Mouse (Mus musculus) forebrain, embryonic 15.5 days (tissue): ENCODE results near the gene Svop. TPM values are rescaled to one million over a fixed set of nuclear protein-coding genes. Genes with fewer than 3 reads are reported as not detected.

Source experiments
- ATAC-seq: fragments of 200-750 bp; cut with Nextera tagmentation; replicated peaks from 2 replicates; pipeline ENCODE4 v1.8.0; 2017; ENCODE audit warnings: mild to moderate bottlenecking, moderate TSS enrichment, moderate library complexity
- H3K27ac ChIP-seq: fragments of 300-500 bp; sonication (generic); replicated peaks from 2 replicates; pipeline ENCODE4 v1.5.1; 2015; ENCODE audit warnings: mild to moderate bottlenecking, inconsistent platforms
- H3K27me3 ChIP-seq: fragments of 300-500 bp; sonication (generic); 2 replicates; pipeline ENCODE4 v1.6.1; 2015; ENCODE audit warnings: inconsistent platforms
- H3K36me3 ChIP-seq: fragments of 300-500 bp; sonication (generic); 2 replicates; pipeline ENCODE4 v1.6.1; 2015; ENCODE audit warnings: mild to moderate bottlenecking, inconsistent platforms
- H3K4me1 ChIP-seq: fragments of 300-500 bp; sonication (generic); 2 replicates; pipeline ENCODE4 v1.6.1; 2015; ENCODE audit warnings: inconsistent platforms
- H3K4me2 ChIP-seq: fragments of 300-500 bp; sonication (generic); replicated peaks from 2 replicates; pipeline ENCODE4 v1.6.1; 2015; ENCODE audit warnings: mild to moderate bottlenecking, inconsistent platforms
- H3K4me3 ChIP-seq: fragments of 300-500 bp; sonication (generic); 2 replicates; pipeline ENCODE4 v1.5.1; 2015; ENCODE audit warnings: mild to moderate bottlenecking, inconsistent platforms
- H3K9ac ChIP-seq: fragments of 300-500 bp; sonication (generic); replicated peaks from 2 replicates; pipeline ENCODE4 v1.6.1; 2015; ENCODE audit warnings: mild to moderate bottlenecking, inconsistent platforms
- H3K9me3 ChIP-seq: fragments of 300-500 bp; sonication (generic); 2 replicates; pipeline ENCODE4 v1.6.1; 2016; ENCODE audit warnings: inconsistent platforms
- WGBS: fragments of 180-500 bp; shearing (Covaris S2); methylation state at CpG from one replicate; pipeline ENCODE4 v1.1.7; 2015; ENCODE audit warnings: mixed read lengths; 5-methylcytosine and 5-hydroxymethylcytosine counted together
- polyA plus RNA-seq: library from polyadenylated mRNA; unstranded; fragments of >200 nt; fragmentation: Nextera tagmentation; extraction: Ambion mirVana; gene quantifications from 2 replicates; pipeline ENCODE4 v1.2.1, GENCODE M21; 2015

Svop gene
- polyA plus RNA-seq, 1 experiment from 2014 or later, result 87.2 TPM

- Histone ChIP-seq H3K27ac (peak overlapping the region; percentile 86), H3K4me1 (peaks cover 23% of the 10 kb centered on the region), H3K9ac (peak overlapping the region; percentile 97), H3K4me2 (peak overlapping the region; percentile 85), H3K9me3 (no peaks in the 10 kb centered on the region), H3K4me3 (peak overlapping the region; percentile 88), H3K27me3 (no peaks in the 10 kb centered on the region), H3K36me3 (peaks cover 13% of the 10 kb centered on the region)
- WGBS, result 2% methylated on average over 57 of the region's 64 CpGs
- ATAC-seq, result peak; percentile 58
Measured at GRCm38 (mm10) chr5:114100390-114101099, 9.2 kb upstream of the Svop start.

GRCm38 (mm10) chr5:114099709-114100389 is 8.5 kb upstream of the Svop start:
- 9% methylated on average over 35 of the region's 37 CpGs for WGBS
- ATAC-seq, result peak; percentile 94

GRCm38 (mm10) chr5:114090421-114091013 is 853 bp downstream of the Svop start:
- Histone ChIP-seq H3K4me1 (peaks cover 22% of the 10 kb centered on the region), H3K36me3 (no peaks in the 10 kb centered on the region), H3K9me3 (no peaks in the 10 kb centered on the region), H3K4me3 (peak overlapping the region; percentile 68), H3K9ac (peak overlapping the region; percentile 85), H3K4me2 (peak overlapping the region; percentile 50), H3K27ac (peak overlapping the region; percentile 90), H3K27me3 (no peaks in the 10 kb centered on the region)
- 6% methylated on average over 7 of the region's 7 CpGs for WGBS
- ATAC-seq, result peak; percentile 36

More at GRCm38 (mm10) chr5:114099709-114100389, 8.5 kb upstream of the Svop start:
- peak overlapping the region; percentile 97 for H3K9ac ChIP-seq
- peak overlapping the region; percentile 86 for H3K27ac ChIP-seq
- H3K4me1 ChIP-seq, result peaks cover 23% of the 10 kb centered on the region
- no peaks in the 10 kb centered on the region for H3K27me3 ChIP-seq
- H3K9me3 ChIP-seq, result no peaks in the 10 kb centered on the region
- peak overlapping the region; percentile 88 for H3K4me3 ChIP-seq
- H3K4me2 ChIP-seq, result peak overlapping the region; percentile 85
- peaks cover 8% of the 10 kb centered on the region; the same call in 1 of the 2 replicates for H3K36me3 ChIP-seq

GRCm38 (mm10) chr5:114087875-114088480 is 3.4 kb downstream of the Svop start:
- Histone ChIP-seq H3K27me3 (no peaks in the 10 kb centered on the region), H3K36me3 (no peaks in the 10 kb centered on the region), H3K9ac (no peak overlapping the region), H3K9me3 (no peaks in the 10 kb centered on the region), H3K4me1 (peaks cover 22% of the 10 kb centered on the region), H3K27ac (no peak overlapping the region), H3K4me2 (no peak overlapping the region), H3K4me3 (no peak overlapping the region)
- ATAC-seq, result no peak
- 70% methylated on average over 12 of the region's 12 CpGs for WGBS

GRCm38 (mm10) chr5:114085501-114085900 is 5.9 kb downstream of the Svop start:
- no peaks in the 10 kb centered on the region for H3K36me3 ChIP-seq
- 83% methylated on average over 14 of the region's 14 CpGs for WGBS
- H3K27me3 ChIP-seq, result no peaks in the 10 kb centered on the region
- H3K9ac ChIP-seq, result no peak overlapping the region
- H3K4me1 ChIP-seq, result peaks cover 17% of the 10 kb centered on the region
- no peak overlapping the region for H3K4me3 ChIP-seq
- H3K4me2 ChIP-seq, result no peak overlapping the region
- no peak overlapping the region for H3K27ac ChIP-seq
- ATAC-seq, result no peak
- H3K9me3 ChIP-seq, result no peaks in the 10 kb centered on the region

GRCm38 (mm10) chr5:114077009-114077408 is 14.4 kb downstream of the Svop start:
- 0 out of 2 replicates have a peak, but pooled peaks cover 2% of the 10 kb centered on the region for H3K4me1 ChIP-seq
- no peak overlapping the region for H3K27ac ChIP-seq
- ATAC-seq, result no peak
- WGBS, result 51% methylated on average over 8 of the region's 8 CpGs
- H3K36me3 ChIP-seq, result peaks cover 5% of the 10 kb centered on the region; the same call in 1 of the 2 replicates
- H3K27me3 ChIP-seq, result no peaks in the 10 kb centered on the region
- no peak overlapping the region for H3K4me3 ChIP-seq
- no peaks in the 10 kb centered on the region for H3K9me3 ChIP-seq
- H3K4me2 ChIP-seq, result no peak overlapping the region
- no peak overlapping the region for H3K9ac ChIP-seq

- no peak overlapping the region for H3K27ac ChIP-seq
- H3K36me3 ChIP-seq, result no peaks in the 10 kb centered on the region
- H3K27me3 ChIP-seq, result no peaks in the 10 kb centered on the region
- WGBS, result 49% methylated on average over 2 of the region's 2 CpGs
- H3K4me2 ChIP-seq, result no peak overlapping the region
- H3K4me3 ChIP-seq, result no peak overlapping the region
- H3K9ac ChIP-seq, result no peak overlapping the region
- no peaks in the 10 kb centered on the region for H3K9me3 ChIP-seq
- ATAC-seq, result no peak
- 0 out of 2 replicates have a peak, but pooled peaks cover 1% of the 10 kb centered on the region for H3K4me1 ChIP-seq
Measured at GRCm38 (mm10) chr5:114072262-114072661, 19.1 kb downstream of the Svop start.

- Histone ChIP-seq H3K4me1 (no peaks in the 10 kb centered on the region), H3K4me3 (no peak overlapping the region), H3K4me2 (no peak overlapping the region), H3K36me3 (no peaks in the 10 kb centered on the region), H3K27me3 (no peaks in the 10 kb centered on the region), H3K9ac (no peak overlapping the region), H3K9me3 (no peaks in the 10 kb centered on the region), H3K27ac (no peak overlapping the region)
- 93% methylated on average over 4 of the region's 4 CpGs for WGBS
- no peak for ATAC-seq
Measured at GRCm38 (mm10) chr5:114070858-114071257, 20.5 kb downstream of the Svop start.

GRCm38 (mm10) chr5:114067982-114068381 is 23.4 kb downstream of the Svop start:
- Histone ChIP-seq H3K4me3 (no peak overlapping the region), H3K4me1 (no peaks in the 10 kb centered on the region), H3K9ac (no peak overlapping the region), H3K27ac (no peak overlapping the region), H3K9me3 (no peaks in the 10 kb centered on the region), H3K27me3 (no peaks in the 10 kb centered on the region), H3K36me3 (peaks cover 10% of the 10 kb centered on the region), H3K4me2 (no peak overlapping the region)
- no peak for ATAC-seq
- 82% methylated on average over 9 of the region's 9 CpGs for WGBS

- WGBS, result 82% methylated on average over 9 of the region's 9 CpGs
- peaks cover 14% of the 10 kb centered on the region for H3K36me3 ChIP-seq
- no peak overlapping the region for H3K4me2 ChIP-seq
- no peak overlapping the region for H3K9ac ChIP-seq
- no peak overlapping the region for H3K27ac ChIP-seq
- no peak for ATAC-seq
- no peaks in the 10 kb centered on the region for H3K4me1 ChIP-seq
- no peak overlapping the region for H3K4me3 ChIP-seq
- no peaks in the 10 kb centered on the region for H3K27me3 ChIP-seq
- H3K9me3 ChIP-seq, result no peaks in the 10 kb centered on the region
Measured at GRCm38 (mm10) chr5:114067543-114067942, 23.8 kb downstream of the Svop start.

- Histone ChIP-seq H3K4me1 (no peaks in the 10 kb centered on the region), H3K27me3 (no peaks in the 10 kb centered on the region), H3K27ac (no peak overlapping the region), H3K4me2 (no peak overlapping the region), H3K9me3 (no peaks in the 10 kb centered on the region), H3K9ac (no peak overlapping the region), H3K4me3 (no peak overlapping the region), H3K36me3 (peaks cover 16% of the 10 kb centered on the region)
- 54% methylated on average over 6 of the region's 6 CpGs for WGBS
- ATAC-seq, result no peak
Measured at GRCm38 (mm10) chr5:114066601-114067000, 24.8 kb downstream of the Svop start.

GRCm38 (mm10) chr5:114065161-114065560 is 26.2 kb downstream of the Svop start, which contains the start of gene Usp30:
Usp30 (plus strand) TSS chr5:114065461.
- peaks cover 16% of the 10 kb centered on the region for H3K36me3 ChIP-seq
- no peak within 1 kb of the TSS for H3K9ac ChIP-seq
- H3K4me1 ChIP-seq, result no peaks in the 10 kb centered on the region
- no peaks in the 10 kb centered on the region for H3K27me3 ChIP-seq
- no peaks in the 10 kb centered on the region for H3K9me3 ChIP-seq
- no peak within 1 kb of the TSS for H3K4me3 ChIP-seq
- no peak within 1 kb of the TSS for H3K4me2 ChIP-seq
- WGBS, result 94% methylated on average over 6 of the region's 6 CpGs
- H3K27ac ChIP-seq, result no peak within 1 kb of the TSS
- no peak for ATAC-seq
